Mouse (Mus musculus): ENCODE results near the gene Col19a1.

GRCm38 (mm10) chr1:24336051-24336450, 251.2 kb downstream of the Col19a1 start:
- no peak for TF ChIP-seq GATA1 (IDR thresholded peaks at IDR 0.05; ENCODE audit: borderline replicate concordance, low read length)
- TF ChIP-seq FLI1 (IDR thresholded peaks at IDR 0.05; ENCODE audit: low read length), result no peak
